Mouse (Mus musculus) testis, adult 2 months (tissue): ENCODE data around the gene Timeless.

Experiments used
- CTCF ChIP-seq: fragments of 200-500 bp; IDR thresholded peaks from 2 replicates; pipeline ENCODE4 v1.5.1; 2012; ENCODE audit warnings: low read depth, mild to moderate bottlenecking, inconsistent platforms, low read length, moderate library complexity; ENCODE audit not compliant: control insufficient read depth, insufficient read depth, insufficient replicate concordance
- POLR2A ChIP-seq: fragments of 200-500 bp; IDR thresholded peaks from 2 replicates; pipeline ENCODE4 v1.6.1; 2012; ENCODE audit warnings: low read depth, mild to moderate bottlenecking, inconsistent platforms, low read length, moderate library complexity; ENCODE audit not compliant: control insufficient read depth

DNA sequence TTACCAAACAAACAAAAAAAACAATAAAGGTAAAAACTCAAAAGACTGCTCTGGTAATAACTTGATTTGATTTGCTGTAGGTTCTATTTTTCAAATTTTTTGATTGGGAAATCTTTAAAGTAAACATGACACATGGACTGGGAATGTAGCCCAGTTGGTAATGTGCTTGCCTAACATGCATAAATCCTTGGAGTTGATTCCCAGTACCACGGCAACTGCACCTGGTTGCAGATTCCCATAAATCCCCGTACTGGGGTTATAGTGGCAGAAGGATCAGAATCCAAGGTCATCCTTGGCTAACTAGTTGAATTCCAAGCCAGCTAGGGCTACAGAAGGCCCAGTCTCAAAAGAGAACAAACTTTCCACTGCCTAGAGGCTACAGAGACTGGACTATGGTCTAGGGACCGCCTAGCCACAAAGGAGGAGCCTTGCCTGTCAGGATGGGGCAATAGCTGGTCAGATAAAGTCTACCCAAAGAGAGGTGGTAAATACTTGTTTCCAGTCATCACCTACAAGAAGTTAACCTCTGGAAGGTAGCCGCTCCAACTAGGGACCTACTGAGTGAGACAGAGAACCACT lies 21.9 kb downstream of the Timeless start, which contains the start of gene Apon:
- TF ChIP-seq CTCF = no peak
- no peak for TF ChIP-seq POLR2A
